Mouse (Mus musculus) forebrain, embryonic 15.5 days (tissue): ENCODE data around the gene Pold2. TPM values are rescaled to one million over a fixed set of nuclear protein-coding genes. Genes with fewer than 3 reads are reported as not detected.
A peak's percentile ranks its signal among the peaks of the same experiment; 100 is the strongest.

Experiments
- ATAC-seq: fragments of 200-750 bp; cut with Nextera tagmentation; replicated peaks from 2 replicates; pipeline ENCODE4 v1.8.0; 2017; ENCODE audit warnings: mild to moderate bottlenecking, moderate TSS enrichment, moderate library complexity
- H3K27ac ChIP-seq: fragments of 300-500 bp; sonication (generic); replicated peaks from 2 replicates; pipeline ENCODE4 v1.5.1; 2015; ENCODE audit warnings: mild to moderate bottlenecking, inconsistent platforms
- H3K27me3 ChIP-seq: fragments of 300-500 bp; sonication (generic); 2 replicates; pipeline ENCODE4 v1.6.1; 2015; ENCODE audit warnings: inconsistent platforms
- H3K36me3 ChIP-seq: fragments of 300-500 bp; sonication (generic); 2 replicates; pipeline ENCODE4 v1.6.1; 2015; ENCODE audit warnings: mild to moderate bottlenecking, inconsistent platforms
- H3K4me1 ChIP-seq: fragments of 300-500 bp; sonication (generic); 2 replicates; pipeline ENCODE4 v1.6.1; 2015; ENCODE audit warnings: inconsistent platforms
- H3K4me2 ChIP-seq: fragments of 300-500 bp; sonication (generic); replicated peaks from 2 replicates; pipeline ENCODE4 v1.6.1; 2015; ENCODE audit warnings: mild to moderate bottlenecking, inconsistent platforms
- H3K4me3 ChIP-seq: fragments of 300-500 bp; sonication (generic); 2 replicates; pipeline ENCODE4 v1.5.1; 2015; ENCODE audit warnings: mild to moderate bottlenecking, inconsistent platforms
- H3K9ac ChIP-seq: fragments of 300-500 bp; sonication (generic); replicated peaks from 2 replicates; pipeline ENCODE4 v1.6.1; 2015; ENCODE audit warnings: mild to moderate bottlenecking, inconsistent platforms
- H3K9me3 ChIP-seq: fragments of 300-500 bp; sonication (generic); 2 replicates; pipeline ENCODE4 v1.6.1; 2016; ENCODE audit warnings: inconsistent platforms
- WGBS: fragments of 180-500 bp; shearing (Covaris S2); methylation state at CpG from one replicate; pipeline ENCODE4 v1.1.7; 2015; ENCODE audit warnings: mixed read lengths; 5-methylcytosine and 5-hydroxymethylcytosine counted together
- polyA plus RNA-seq: library from polyadenylated mRNA; unstranded; fragments of >200 nt; fragmentation: Nextera tagmentation; extraction: Ambion mirVana; gene quantifications from 2 replicates; pipeline ENCODE4 v1.2.1, GENCODE M21; 2015

The Pold2 gene
- polyA plus RNA-seq, 1 experiment from 2014 or later = 72.6 TPM

GRCm38 (mm10) chr11:5908642-5909041, 30.6 kb upstream of the Pold2 start:
- Histone ChIP-seq H3K27ac (no peak overlapping the region), H3K27me3 (no peaks in the 10 kb centered on the region), H3K9me3 (no peaks in the 10 kb centered on the region), H3K4me2 (no peak overlapping the region), H3K4me3 (no peak overlapping the region), H3K4me1 (no peaks in the 10 kb centered on the region), H3K36me3 (no peaks in the 10 kb centered on the region), H3K9ac (no peak overlapping the region)
- WGBS = 85% methylated on average over 4 of the region's 4 CpGs
- no peak for ATAC-seq

- Histone ChIP-seq H3K9me3 (no peaks in the 10 kb centered on the region), H3K27me3 (no peaks in the 10 kb centered on the region), H3K4me1 (peaks cover 6% of the 10 kb centered on the region), H3K9ac (no peak overlapping the region), H3K27ac (no peak overlapping the region), H3K4me2 (no peak overlapping the region), H3K36me3 (no peaks in the 10 kb centered on the region), H3K4me3 (no peak overlapping the region)
- 35% methylated on average over 5 of the region's 5 CpGs for WGBS
- no peak for ATAC-seq
Measured at GRCm38 (mm10) chr11:5907096-5907495, 29.0 kb upstream of the Pold2 start.

GRCm38 (mm10) chr11:5905778-5906518, 27.9 kb upstream of the Pold2 start:
- Histone ChIP-seq H3K4me3 (no peak overlapping the region), H3K4me2 (no peak overlapping the region), H3K9me3 (no peaks in the 10 kb centered on the region), H3K27ac (no peak overlapping the region), H3K27me3 (no peaks in the 10 kb centered on the region), H3K36me3 (no peaks in the 10 kb centered on the region), H3K4me1 (peaks cover 16% of the 10 kb centered on the region), H3K9ac (no peak overlapping the region)
- WGBS = 82% methylated on average over 10 of the region's 10 CpGs
- ATAC-seq = no peak

- WGBS = 96% methylated on average over 6 of the region's 6 CpGs
- no peaks in the 10 kb centered on the region for H3K36me3 ChIP-seq
Measured at GRCm38 (mm10) chr11:5904871-5905270, 26.8 kb upstream of the Pold2 start.

GRCm38 (mm10) chr11:5904357-5904756, 26.3 kb upstream of the Pold2 start:
- Histone ChIP-seq H3K9ac (no peak overlapping the region), H3K9me3 (no peaks in the 10 kb centered on the region), H3K36me3 (no peaks in the 10 kb centered on the region), H3K4me3 (no peak overlapping the region), H3K4me2 (no peak overlapping the region), H3K27me3 (no peaks in the 10 kb centered on the region), H3K4me1 (peaks cover 18% of the 10 kb centered on the region), H3K27ac (no peak overlapping the region)
- WGBS = 94% methylated on average over 19 of the region's 19 CpGs
- ATAC-seq = no peak

More at GRCm38 (mm10) chr11:5904871-5905270, 26.8 kb upstream of the Pold2 start:
- Histone ChIP-seq H3K27me3 (no peaks in the 10 kb centered on the region), H3K4me3 (no peak overlapping the region), H3K27ac (no peak overlapping the region), H3K4me2 (no peak overlapping the region), H3K4me1 (peaks cover 18% of the 10 kb centered on the region), H3K9me3 (no peaks in the 10 kb centered on the region), H3K9ac (no peak overlapping the region)
- no peak for ATAC-seq

- no peak overlapping the region for H3K4me2 ChIP-seq
- no peak overlapping the region for H3K9ac ChIP-seq
- no peak overlapping the region for H3K27ac ChIP-seq
- no peak for ATAC-seq
- H3K4me3 ChIP-seq = no peak overlapping the region
- H3K27me3 ChIP-seq = no peaks in the 10 kb centered on the region
- H3K9me3 ChIP-seq = no peaks in the 10 kb centered on the region
- H3K4me1 ChIP-seq = peaks cover 18% of the 10 kb centered on the region
- no peaks in the 10 kb centered on the region for H3K36me3 ChIP-seq
- 86% methylated on average over 2 of the region's 2 CpGs for WGBS
Measured at GRCm38 (mm10) chr11:5903844-5904243, 25.8 kb upstream of the Pold2 start.

GRCm38 (mm10) chr11:5902390-5902789, 24.3 kb upstream of the Pold2 start:
- ATAC-seq = peak; percentile 46
- no peaks in the 10 kb centered on the region for H3K9me3 ChIP-seq
- H3K4me3 ChIP-seq = peak overlapping the region; percentile 45
- peak overlapping the region; percentile 66 for H3K9ac ChIP-seq
- H3K4me2 ChIP-seq = peak overlapping the region; percentile 77
- H3K36me3 ChIP-seq = no peaks in the 10 kb centered on the region
- H3K4me1 ChIP-seq = peaks cover 18% of the 10 kb centered on the region
- H3K27ac ChIP-seq = peak overlapping the region; percentile 77
- no peaks in the 10 kb centered on the region for H3K27me3 ChIP-seq
- 7% methylated on average over 6 of the region's 6 CpGs for WGBS

- Histone ChIP-seq H3K4me2 (peak overlapping the region; percentile 77), H3K9me3 (no peaks in the 10 kb centered on the region), H3K36me3 (no peaks in the 10 kb centered on the region), H3K9ac (peak overlapping the region; percentile 66), H3K4me3 (peak overlapping the region; percentile 45), H3K27ac (peak overlapping the region; percentile 77), H3K4me1 (peaks cover 18% of the 10 kb centered on the region), H3K27me3 (no peaks in the 10 kb centered on the region)
- peak; percentile 88 for ATAC-seq
- WGBS = 1% methylated on average over 32 of the region's 32 CpGs
Measured at GRCm38 (mm10) chr11:5901950-5902349, 23.9 kb upstream of the Pold2 start.

GRCm38 (mm10) chr11:5901320-5901719, 23.2 kb upstream of the Pold2 start:
- H3K4me1 ChIP-seq = peaks cover 18% of the 10 kb centered on the region

GRCm38 (mm10) chr11:5899286-5899685, 21.2 kb upstream of the Pold2 start:
- Histone ChIP-seq H3K27me3 (no peaks in the 10 kb centered on the region), H3K4me3 (no peak overlapping the region), H3K9me3 (no peaks in the 10 kb centered on the region), H3K4me2 (no peak overlapping the region), H3K4me1 (peaks cover 18% of the 10 kb centered on the region), H3K36me3 (no peaks in the 10 kb centered on the region), H3K9ac (no peak overlapping the region), H3K27ac (no peak overlapping the region)
- WGBS = 95% methylated on average over 10 of the region's 10 CpGs
- no peak for ATAC-seq

More at GRCm38 (mm10) chr11:5901320-5901719, 23.2 kb upstream of the Pold2 start:
- ATAC-seq = peak; percentile 8; the same call in 1 of the 2 replicates
- H3K36me3 ChIP-seq = no peaks in the 10 kb centered on the region
- no peaks in the 10 kb centered on the region for H3K9me3 ChIP-seq
- peak overlapping the region; percentile 45 for H3K4me3 ChIP-seq
- H3K9ac ChIP-seq = peak overlapping the region; percentile 66
- H3K27ac ChIP-seq = peak overlapping the region; percentile 77
- peak overlapping the region; percentile 77 for H3K4me2 ChIP-seq
- H3K27me3 ChIP-seq = no peaks in the 10 kb centered on the region
- WGBS = 15% methylated on average over 3 of the region's 3 CpGs

GRCm38 (mm10) chr11:5898531-5898930, 20.4 kb upstream of the Pold2 start, which contains the start of gene Myl7:
Myl7 (minus strand) TSS chr11:5898782.
- no peak within 1 kb of the TSS for H3K9ac ChIP-seq
- ATAC-seq = no peak
- no peaks in the 10 kb centered on the region for H3K36me3 ChIP-seq
- WGBS = 74% methylated on average over 5 of the region's 5 CpGs
- H3K4me2 ChIP-seq = no peak within 1 kb of the TSS
- H3K27ac ChIP-seq = no peak within 1 kb of the TSS
- H3K4me3 ChIP-seq = no peak within 1 kb of the TSS
- no peaks in the 10 kb centered on the region for H3K27me3 ChIP-seq
- H3K9me3 ChIP-seq = no peaks in the 10 kb centered on the region
- peaks cover 18% of the 10 kb centered on the region for H3K4me1 ChIP-seq

GRCm38 (mm10) chr11:5897839-5898238, 19.7 kb upstream of the Pold2 start:
- Histone ChIP-seq H3K9me3 (no peaks in the 10 kb centered on the region), H3K4me1 (peaks cover 18% of the 10 kb centered on the region), H3K4me3 (no peak overlapping the region), H3K27me3 (no peaks in the 10 kb centered on the region), H3K9ac (no peak overlapping the region), H3K4me2 (no peak overlapping the region), H3K36me3 (no peaks in the 10 kb centered on the region), H3K27ac (no peak overlapping the region)
- ATAC-seq = no peak
- WGBS = 10% methylated on average over 10 of the region's 10 CpGs

- no peak overlapping the region for H3K4me3 ChIP-seq
- peaks cover 17% of the 10 kb centered on the region for H3K4me1 ChIP-seq
- no peak overlapping the region for H3K9ac ChIP-seq
- no peak overlapping the region for H3K4me2 ChIP-seq
- no peaks in the 10 kb centered on the region for H3K36me3 ChIP-seq
- no peak overlapping the region for H3K27ac ChIP-seq
- no peak for ATAC-seq
- WGBS = 15% methylated on average over 16 of the region's 16 CpGs
- no peaks in the 10 kb centered on the region for H3K9me3 ChIP-seq
- H3K27me3 ChIP-seq = no peaks in the 10 kb centered on the region
Measured at GRCm38 (mm10) chr11:5897230-5897629, 19.1 kb upstream of the Pold2 start.
